Mouse (Mus musculus) forebrain, embryonic 11.5 days (tissue): ENCODE measurements at regions not wholly inside any gene's neighbourhood (a gene's known extent, or its start where the extent isn't known, plus 50 kb on each side); places are given as distances from the start of the nearest gene placed in this dataset.
A peak's percentile ranks its signal among the peaks of the same experiment; 100 is the strongest.

Experiments used
- ATAC-seq: fragments of 200-750 bp; cut with Nextera tagmentation; replicated peaks from 2 replicates; pipeline ENCODE4 v1.8.0; 2017; ENCODE audit warnings: moderate TSS enrichment; ENCODE audit not compliant: low FRiP score
- DNase-seq: peaks from one replicate; pipeline ENCODE4 v3.0.0-alpha.2; 2017; ENCODE audit warnings: low spot score
- H3K27ac ChIP-seq: fragments of 300-500 bp; sonication (generic); 2 replicates; pipeline ENCODE4 v1.5.1; 2014; ENCODE audit warnings: low read depth, low read length
- H3K27me3 ChIP-seq: fragments of 300-500 bp; sonication (generic); 2 replicates; pipeline ENCODE4 v1.6.1; 2014; ENCODE audit warnings: mild to moderate bottlenecking, low read length, mixed read lengths; ENCODE audit not compliant: control insufficient read depth, insufficient read depth
- H3K36me3 ChIP-seq: fragments of 300-500 bp; sonication (generic); 2 replicates; pipeline ENCODE4 v1.6.1; 2014; ENCODE audit warnings: mild to moderate bottlenecking, low read length, moderate library complexity, mixed read lengths; ENCODE audit not compliant: control insufficient read depth, insufficient read depth
- H3K4me1 ChIP-seq: fragments of 300-500 bp; sonication (generic); replicated peaks from 2 replicates; pipeline ENCODE4 v1.6.1; 2014; ENCODE audit warnings: low read length, mixed read lengths; ENCODE audit not compliant: control insufficient read depth, insufficient read depth
- H3K4me2 ChIP-seq: fragments of 300-500 bp; sonication (generic); 2 replicates; pipeline ENCODE4 v1.6.1; 2014; ENCODE audit warnings: low read depth, mild to moderate bottlenecking, low read length, moderate library complexity, mixed read lengths; ENCODE audit not compliant: severe bottlenecking
- H3K4me3 ChIP-seq: fragments of 300-500 bp; sonication (generic); 2 replicates; pipeline ENCODE4 v1.5.1; 2014; ENCODE audit warnings: low read depth, low read length
- H3K9ac ChIP-seq: fragments of 300-500 bp; sonication (generic); 2 replicates; pipeline ENCODE4 v1.6.1; 2014; ENCODE audit warnings: low read length
- H3K9me3 ChIP-seq: fragments of 300-500 bp; sonication (generic); 2 replicates; pipeline ENCODE4 v1.6.1; 2016; ENCODE audit warnings: low read length, mixed read lengths; ENCODE audit not compliant: control insufficient read depth
- WGBS: fragments of 180-500 bp; shearing (Covaris S2); extraction: QIAGEN DNeasy Blood & Tissue Kit; methylation state at CpG from one replicate; pipeline ENCODE4 v1.1.7; 2014; 5-methylcytosine and 5-hydroxymethylcytosine counted together

DNA sequence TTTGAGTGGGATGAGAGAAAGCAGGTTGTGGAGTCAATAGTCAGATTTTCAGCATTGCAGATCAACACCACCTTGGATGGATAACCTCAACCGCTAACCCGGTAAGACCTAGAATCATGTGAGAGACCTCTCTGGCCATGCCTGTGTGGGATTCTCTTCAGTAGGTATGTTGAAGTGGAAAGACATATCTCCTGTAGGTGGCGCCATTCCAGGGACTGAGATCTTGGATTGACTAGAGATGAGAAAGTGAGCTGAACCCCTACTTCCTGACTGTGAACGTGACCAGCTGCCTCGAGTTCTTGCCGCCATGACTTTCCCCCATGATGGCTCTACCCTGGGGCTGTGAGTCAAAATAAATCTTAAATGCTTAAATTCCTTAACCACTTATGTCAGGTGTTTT, 102.7 kb downstream of the Eva1a start:
- no peak overlapping the region for H3K4me3 ChIP-seq
- H3K27ac ChIP-seq: no peak overlapping the region
- peak; percentile 21 for DNase-seq

DNA sequence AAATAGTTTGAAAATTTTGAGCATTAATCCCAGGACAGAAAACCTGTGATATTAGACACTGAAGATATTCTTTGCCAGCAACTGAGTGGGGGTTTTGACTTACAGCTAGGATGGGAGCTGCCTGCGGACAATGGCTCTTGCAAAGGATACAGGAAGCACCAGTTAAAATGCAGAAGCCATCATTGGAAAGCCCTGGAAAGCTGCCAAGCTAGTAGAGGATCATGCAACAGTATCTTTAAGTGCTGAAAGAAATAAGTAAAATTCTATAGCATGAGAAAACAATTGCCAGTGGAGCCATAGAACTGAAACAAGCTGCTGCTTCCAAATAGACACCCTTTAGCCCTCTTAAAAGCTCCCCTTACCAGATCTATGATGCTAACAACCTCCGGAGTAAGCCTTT, 109.2 kb downstream of the Eva1a start:
- Histone ChIP-seq H3K27ac (no peak overlapping the region), H3K9me3 (no peaks in the 10 kb centered on the region), H3K4me2 (no peak overlapping the region), H3K36me3 (no peaks in the 10 kb centered on the region), H3K9ac (no peak overlapping the region), H3K4me3 (no peak overlapping the region), H3K27me3 (no peaks in the 10 kb centered on the region), H3K4me1 (no peaks in the 10 kb centered on the region)
- WGBS: 81% methylated on average over 2 of the region's 2 CpGs
- ATAC-seq (no peak), DNase-seq (no peak)

More for the DNA sequence above, 102.7 kb downstream of the Eva1a start:
- Histone ChIP-seq H3K36me3 (no peaks in the 10 kb centered on the region), H3K9ac (no peak overlapping the region), H3K27me3 (no peaks in the 10 kb centered on the region), H3K9me3 (no peaks in the 10 kb centered on the region), H3K4me1 (no peaks in the 10 kb centered on the region), H3K4me2 (no peak overlapping the region)
- ATAC-seq: no peak
- 82% methylated on average over 6 of the region's 6 CpGs for WGBS

- Histone ChIP-seq H3K27me3 (no peaks in the 10 kb centered on the region), H3K4me1 (no peaks in the 10 kb centered on the region), H3K36me3 (no peaks in the 10 kb centered on the region), H3K9me3 (no peaks in the 10 kb centered on the region), H3K27ac (no peak overlapping the region), H3K9ac (no peak overlapping the region), H3K4me2 (no peak overlapping the region), H3K4me3 (no peak overlapping the region)
- 53% methylated on average over 5 of the region's 5 CpGs for WGBS
- ATAC-seq (no peak), DNase-seq (no peak)
Measured at GRCm38 (mm10) chr6:82170349-82171080, 129.7 kb downstream of the Eva1a start.

- no peaks in the 10 kb centered on the region for H3K36me3 ChIP-seq
- no peak overlapping the region for H3K4me2 ChIP-seq
- no peak overlapping the region for H3K9ac ChIP-seq
- no peak for ATAC-seq
- no peak overlapping the region for H3K4me3 ChIP-seq
- 26% methylated on average over 2 of the region's 2 CpGs for WGBS
- H3K4me1 ChIP-seq: no peaks in the 10 kb centered on the region
- H3K27ac ChIP-seq: no peak overlapping the region
- no peak for DNase-seq
- H3K27me3 ChIP-seq: no peaks in the 10 kb centered on the region
- no peaks in the 10 kb centered on the region for H3K9me3 ChIP-seq
Measured at GRCm38 (mm10) chr6:82174943-82175342, 134.1 kb downstream of the Eva1a start.

DNA sequence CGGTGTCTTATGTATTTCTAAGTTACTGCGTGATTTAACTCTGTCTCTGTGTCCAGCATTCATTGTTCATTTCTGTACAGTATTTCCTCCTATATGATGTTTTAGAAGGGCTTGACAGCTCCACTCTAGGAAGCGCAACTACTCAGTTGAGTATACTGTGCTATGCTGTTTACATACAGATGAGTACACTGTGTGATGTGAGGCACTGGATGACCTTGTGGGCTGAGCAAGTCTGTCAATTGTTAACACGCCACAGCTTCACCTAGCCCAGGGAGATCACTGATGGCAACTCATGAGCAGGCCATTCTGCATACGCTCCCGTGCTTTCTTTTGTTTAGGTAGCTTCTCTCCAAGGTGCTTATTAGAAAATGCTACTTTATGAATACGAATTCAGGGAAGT, 159.3 kb downstream of the Eva1a start:
- no peaks in the 10 kb centered on the region for H3K4me1 ChIP-seq
- 91% methylated on average over 7 of the region's 7 CpGs for WGBS
- no peaks in the 10 kb centered on the region for H3K27me3 ChIP-seq
- no peaks in the 10 kb centered on the region for H3K36me3 ChIP-seq
- H3K27ac ChIP-seq: no peak overlapping the region
- H3K4me2 ChIP-seq: no peak overlapping the region
- H3K9ac ChIP-seq: no peak overlapping the region
- H3K9me3 ChIP-seq: no peaks in the 10 kb centered on the region
- DNase-seq: no peak
- ATAC-seq: no peak
- H3K4me3 ChIP-seq: no peak overlapping the region

GRCm38 (mm10) chr6:82204821-82205566, 164.2 kb downstream of the Eva1a start:
- 81% methylated on average over 8 of the region's 8 CpGs for WGBS
- ATAC-seq: no peak

GRCm38 (mm10) chr6:82237834-82238233, 164.3 kb upstream of the Tacr1 start:
- Histone ChIP-seq H3K27ac (no peak overlapping the region), H3K4me1 (no peaks in the 10 kb centered on the region), H3K9ac (no peak overlapping the region), H3K36me3 (no peaks in the 10 kb centered on the region), H3K4me3 (no peak overlapping the region), H3K9me3 (no peaks in the 10 kb centered on the region), H3K4me2 (no peak overlapping the region), H3K27me3 (no peaks in the 10 kb centered on the region)
- no peak for ATAC-seq
- WGBS: 25% methylated on average over 5 of the region's 5 CpGs
- no peak for DNase-seq

More at GRCm38 (mm10) chr6:82204821-82205566, 164.2 kb downstream of the Eva1a start:
- Histone ChIP-seq H3K9ac (no peak overlapping the region), H3K27me3 (no peaks in the 10 kb centered on the region), H3K4me1 (no peaks in the 10 kb centered on the region), H3K9me3 (no peaks in the 10 kb centered on the region), H3K4me3 (no peak overlapping the region), H3K4me2 (no peak overlapping the region), H3K27ac (no peak overlapping the region), H3K36me3 (no peaks in the 10 kb centered on the region)
- no peak for DNase-seq

DNA sequence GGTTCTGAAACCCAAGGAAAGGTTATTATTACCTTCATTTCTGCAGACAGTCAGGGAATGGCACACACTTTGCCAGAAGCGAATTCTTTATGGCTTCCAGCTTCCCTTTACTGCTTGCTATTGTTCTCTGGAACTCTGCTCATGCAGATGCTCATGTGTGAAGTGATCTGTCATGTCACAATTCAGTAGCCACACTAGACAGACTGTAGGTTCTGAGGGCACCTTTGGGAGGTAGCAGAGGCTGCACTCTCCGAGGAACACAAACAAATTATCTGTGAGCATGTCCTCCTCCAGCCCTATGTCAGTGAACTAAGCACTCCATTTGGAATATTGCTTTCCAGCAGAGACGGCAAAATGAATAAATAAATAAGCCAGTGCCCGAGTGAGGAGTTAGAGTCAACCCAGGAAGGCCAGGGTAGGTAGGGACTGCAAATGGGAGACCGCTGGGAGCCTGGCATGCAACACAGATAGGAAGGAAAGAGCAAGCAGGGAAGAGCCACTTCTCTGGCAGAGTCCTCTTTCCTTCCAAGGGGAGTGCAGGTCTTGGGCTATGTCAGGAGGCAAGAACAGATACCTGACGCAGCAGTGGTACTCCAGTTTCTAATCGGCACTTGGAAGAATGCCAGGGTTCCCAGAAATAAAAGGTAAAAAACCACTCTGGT, 161.4 kb upstream of the Tacr1 start:
- Histone ChIP-seq H3K27me3 (no peaks in the 10 kb centered on the region), H3K4me3 (no peak overlapping the region), H3K27ac (no peak overlapping the region), H3K9me3 (no peaks in the 10 kb centered on the region), H3K4me2 (no peak overlapping the region), H3K9ac (no peak overlapping the region), H3K4me1 (no peaks in the 10 kb centered on the region), H3K36me3 (no peaks in the 10 kb centered on the region)
- ATAC-seq (no peak), DNase-seq (no peak)
- 79% methylated on average over 7 of the region's 7 CpGs for WGBS
